Mouse (Mus musculus) limb, embryonic 12.5 days (tissue): ENCODE results near the gene Lbx1. TPM values are rescaled to one million over a fixed set of nuclear protein-coding genes. Genes with fewer than 3 reads are reported as not detected.
A peak's percentile ranks its signal among the peaks of the same experiment; 100 is the strongest.

Experiments
- ATAC-seq: fragments of 200-750 bp; cut with Nextera tagmentation; 2 replicates; pipeline ENCODE4 v1.8.0; 2017; ENCODE audit warnings: low read depth, moderate TSS enrichment; ENCODE audit not compliant: insufficient number of reproducible peaks, insufficient read depth, low FRiP score, low TSS enrichment
- H3K27ac ChIP-seq: fragments of 300-500 bp; sonication (generic); 2 replicates; pipeline ENCODE4 v1.5.1; 2016; ENCODE audit warnings: mild to moderate bottlenecking, moderate library complexity
- H3K27me3 ChIP-seq: fragments of 300-500 bp; sonication (generic); 2 replicates; pipeline ENCODE4 v1.6.1; 2016; ENCODE audit warnings: mild to moderate bottlenecking, moderate library complexity
- H3K36me3 ChIP-seq: fragments of 300-500 bp; sonication (generic); 2 replicates; pipeline ENCODE4 v1.6.1; 2016; ENCODE audit warnings: mild to moderate bottlenecking, moderate library complexity
- H3K4me1 ChIP-seq: fragments of 300-500 bp; sonication (generic); replicated peaks from 2 replicates; pipeline ENCODE4 v1.6.1; 2016
- H3K4me2 ChIP-seq: fragments of 300-500 bp; sonication (generic); 2 replicates; pipeline ENCODE4 v1.6.1; 2016; ENCODE audit warnings: mild to moderate bottlenecking, moderate library complexity
- H3K4me3 ChIP-seq: fragments of 300-500 bp; sonication (generic); replicated peaks from 2 replicates; pipeline ENCODE4 v1.5.1; 2016; ENCODE audit warnings: mild to moderate bottlenecking
- H3K9ac ChIP-seq: fragments of 300-500 bp; sonication (generic); replicated peaks from 2 replicates; pipeline ENCODE4 v1.6.1; 2016; ENCODE audit warnings: mild to moderate bottlenecking, moderate library complexity
- H3K9me3 ChIP-seq: fragments of 300-500 bp; sonication (generic); 2 replicates; pipeline ENCODE4 v1.6.1; 2016; ENCODE audit warnings: mild to moderate bottlenecking, moderate library complexity
- WGBS: fragments of 180-500 bp; shearing (Covaris S2); methylation state at CpG from one replicate; pipeline ENCODE4 v1.1.7; 2016; 5-methylcytosine and 5-hydroxymethylcytosine counted together
- polyA plus RNA-seq: library from polyadenylated mRNA; unstranded; fragments of >200 nt; fragmentation: Nextera tagmentation; extraction: Ambion mirVana; gene quantifications from 2 replicates; pipeline ENCODE4 v1.2.1, GENCODE M21; 2016

The Lbx1 gene
- polyA plus RNA-seq, 1 experiment from 2014 or later, result 3.1 TPM

GRCm38 (mm10) chr19:45233496-45234127, 2.0 kb downstream of the Lbx1 start:
- WGBS, result under 1% methylated on average over 58 of the region's 60 CpGs
- no peaks in the 10 kb centered on the region for H3K36me3 ChIP-seq
- no peak overlapping the region for H3K27ac ChIP-seq
- peak overlapping the region; percentile 11 for H3K4me2 ChIP-seq
- ATAC-seq, result no peak
- peak overlapping the region; percentile 42 for H3K4me3 ChIP-seq
- H3K9ac ChIP-seq, result no peak overlapping the region
- H3K9me3 ChIP-seq, result no peaks in the 10 kb centered on the region
- H3K27me3 ChIP-seq, result peaks cover 99% of the 10 kb centered on the region
- peaks cover 42% of the 10 kb centered on the region for H3K4me1 ChIP-seq

GRCm38 (mm10) chr19:45232443-45233410, 2.9 kb downstream of the Lbx1 start:
- Histone ChIP-seq H3K9me3 (no peaks in the 10 kb centered on the region), H3K36me3 (no peaks in the 10 kb centered on the region), H3K27ac (no peak overlapping the region), H3K9ac (0 out of 2 replicates have a peak overlapping the region, but pooled peaks have one; percentile 23), H3K27me3 (peaks cover 99% of the 10 kb centered on the region), H3K4me1 (peaks cover 42% of the 10 kb centered on the region), H3K4me2 (peak overlapping the region; percentile 51), H3K4me3 (peak overlapping the region; percentile 42)
- under 1% methylated on average over 42 of the region's 42 CpGs for WGBS
- no peak for ATAC-seq

DNA sequence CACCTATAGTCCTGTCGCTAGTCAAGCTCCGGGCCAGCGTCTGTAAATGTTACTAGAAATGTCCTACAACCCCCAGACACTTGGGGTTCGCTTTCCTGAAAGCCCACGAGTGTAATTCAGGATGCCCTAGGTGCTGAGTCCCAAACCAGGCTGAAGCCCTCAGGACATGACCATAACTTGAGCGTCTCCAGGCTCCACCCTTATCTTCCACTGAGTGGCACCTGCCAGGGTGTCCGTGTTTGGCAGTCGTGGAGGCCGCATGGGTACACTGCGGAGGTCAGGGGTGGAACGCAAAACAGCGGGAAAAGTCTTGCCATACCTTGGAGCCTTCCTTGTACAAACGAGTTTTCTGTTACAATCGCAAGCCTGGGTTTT, 3.6 kb downstream of the Lbx1 start:
- peaks cover 36% of the 10 kb centered on the region for H3K4me1 ChIP-seq
- no peaks in the 10 kb centered on the region for H3K9me3 ChIP-seq
- no peaks in the 10 kb centered on the region for H3K36me3 ChIP-seq
- no peak overlapping the region for H3K27ac ChIP-seq
- peak overlapping the region; percentile 56; the same call in 1 of the 2 replicates for H3K9ac ChIP-seq
- H3K27me3 ChIP-seq, result peaks cover 99% of the 10 kb centered on the region
- peak overlapping the region; percentile 51 for H3K4me2 ChIP-seq
- H3K4me3 ChIP-seq, result peak overlapping the region; percentile 34
- ATAC-seq, result no peak
- 1% methylated on average over 14 of the region's 14 CpGs for WGBS

GRCm38 (mm10) chr19:45231383-45232035, 4.1 kb downstream of the Lbx1 start:
- ATAC-seq, result no peak
- Histone ChIP-seq H3K27ac (no peak overlapping the region), H3K36me3 (no peaks in the 10 kb centered on the region), H3K9me3 (no peaks in the 10 kb centered on the region), H3K9ac (peak overlapping the region; percentile 56; the same call in 1 of the 2 replicates), H3K4me2 (peak overlapping the region; percentile 51), H3K27me3 (peaks cover 99% of the 10 kb centered on the region), H3K4me3 (peak overlapping the region; percentile 34), H3K4me1 (peaks cover 31% of the 10 kb centered on the region)
- WGBS, result under 1% methylated on average over 44 of the region's 44 CpGs

DNA sequence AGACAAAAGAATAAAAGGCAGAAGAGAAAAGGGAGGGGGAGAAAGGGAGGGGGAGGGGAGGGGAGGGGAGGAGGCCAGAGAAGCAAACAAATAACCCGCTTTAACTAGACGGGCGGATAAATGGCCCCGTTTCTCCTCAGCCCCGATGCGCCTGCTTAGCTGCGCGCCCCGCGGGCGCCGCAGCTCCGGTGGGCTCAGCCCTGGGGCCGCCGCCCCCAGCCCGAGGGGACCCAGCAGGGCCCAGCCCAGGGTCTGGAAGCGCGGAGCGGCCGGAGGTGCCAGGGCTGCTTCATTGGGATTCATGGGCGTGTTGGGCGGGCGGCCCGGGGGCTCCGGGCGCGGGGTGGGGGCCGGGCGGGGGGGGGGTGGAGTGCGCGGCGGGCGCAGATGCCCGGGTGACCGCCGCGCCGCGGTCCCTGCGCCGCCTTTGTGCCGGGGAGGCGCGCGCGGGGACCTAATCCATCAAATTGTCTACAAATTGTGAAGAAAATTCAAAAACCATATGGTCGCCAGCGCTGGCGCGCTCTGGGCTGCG, 4.7 kb downstream of the Lbx1 start:
- no peaks in the 10 kb centered on the region for H3K9me3 ChIP-seq
- WGBS, result under 1% methylated on average over 44 of the region's 51 CpGs
- H3K4me3 ChIP-seq, result peak overlapping the region; percentile 34
- H3K27me3 ChIP-seq, result peaks cover 99% of the 10 kb centered on the region
- H3K4me2 ChIP-seq, result peak overlapping the region; percentile 51
- H3K27ac ChIP-seq, result no peak overlapping the region
- H3K4me1 ChIP-seq, result peaks cover 25% of the 10 kb centered on the region
- H3K9ac ChIP-seq, result peak overlapping the region; percentile 56
- ATAC-seq, result no peak
- H3K36me3 ChIP-seq, result no peaks in the 10 kb centered on the region

- Histone ChIP-seq H3K27me3 (peaks cover 99% of the 10 kb centered on the region), H3K9ac (no peak overlapping the region), H3K36me3 (no peaks in the 10 kb centered on the region), H3K4me3 (no peak overlapping the region), H3K4me1 (peaks cover 19% of the 10 kb centered on the region), H3K9me3 (no peaks in the 10 kb centered on the region), H3K4me2 (peak overlapping the region; percentile 39; the same call in 1 of the 2 replicates), H3K27ac (no peak overlapping the region)
- under 1% methylated on average over 20 of the region's 20 CpGs for WGBS
- no peak for ATAC-seq
Observed at GRCm38 (mm10) chr19:45230201-45230611, 5.4 kb downstream of the Lbx1 start.

- peaks cover 12% of the 10 kb centered on the region for H3K4me1 ChIP-seq
- H3K27me3 ChIP-seq, result peaks cover 99% of the 10 kb centered on the region
- peak overlapping the region; percentile 24 for H3K4me3 ChIP-seq
- H3K4me2 ChIP-seq, result peak overlapping the region; percentile 39
- no peaks in the 10 kb centered on the region for H3K9me3 ChIP-seq
- H3K36me3 ChIP-seq, result no peaks in the 10 kb centered on the region
- no peak overlapping the region for H3K9ac ChIP-seq
- under 1% methylated on average over 33 of the region's 33 CpGs for WGBS
- no peak overlapping the region for H3K27ac ChIP-seq
- ATAC-seq, result no peak
Observed at GRCm38 (mm10) chr19:45229378-45230135, 6.1 kb downstream of the Lbx1 start.

GRCm38 (mm10) chr19:45228781-45229180, 6.8 kb downstream of the Lbx1 start:
- Histone ChIP-seq H3K9ac (no peak overlapping the region), H3K4me1 (peaks cover 13% of the 10 kb centered on the region), H3K27ac (no peak overlapping the region), H3K27me3 (peaks cover 99% of the 10 kb centered on the region), H3K36me3 (no peaks in the 10 kb centered on the region), H3K4me2 (no peak overlapping the region), H3K9me3 (no peaks in the 10 kb centered on the region), H3K4me3 (no peak overlapping the region)
- WGBS, result 0% methylated on average over 4 of the region's 4 CpGs
- no peak for ATAC-seq

GRCm38 (mm10) chr19:45228097-45228496, 7.5 kb downstream of the Lbx1 start:
- Histone ChIP-seq H3K4me1 (peaks cover 18% of the 10 kb centered on the region), H3K27me3 (peaks cover 99% of the 10 kb centered on the region), H3K9ac (no peak overlapping the region), H3K36me3 (no peaks in the 10 kb centered on the region), H3K4me3 (no peak overlapping the region), H3K9me3 (no peaks in the 10 kb centered on the region), H3K4me2 (no peak overlapping the region), H3K27ac (no peak overlapping the region)
- 7% methylated on average over 12 of the region's 12 CpGs for WGBS
- ATAC-seq, result no peak

- ATAC-seq, result no peak
- Histone ChIP-seq H3K27ac (no peak overlapping the region), H3K9me3 (no peaks in the 10 kb centered on the region), H3K4me1 (peaks cover 18% of the 10 kb centered on the region), H3K4me3 (no peak overlapping the region), H3K9ac (no peak overlapping the region), H3K4me2 (no peak overlapping the region), H3K36me3 (no peaks in the 10 kb centered on the region), H3K27me3 (peaks cover 99% of the 10 kb centered on the region)
- 14% methylated on average over 1 of the region's 1 CpGs for WGBS
Observed at GRCm38 (mm10) chr19:45227671-45228070, 7.9 kb downstream of the Lbx1 start.
